Mouse (Mus musculus): ENCODE results near the gene Faf2. TPM values are rescaled to one million over a fixed set of nuclear protein-coding genes. Genes with fewer than 3 reads are reported as not detected.
A peak's percentile ranks its signal among the peaks of the same experiment; 100 is the strongest.

Gene Faf2
- polyA plus RNA-seq, 1 experiment from 2014 or later, result 120 TPM

GRCm38 (mm10) chr13:54602639-54603111 lies 18.9 kb upstream of the Faf2 start:
- no peaks in the 10 kb centered on the region for H3K4me1 ChIP-seq (ENCODE audit: control insufficient read depth, insufficient read depth, low read length)
- ATAC-seq (ENCODE audit: insufficient number of reproducible peaks, insufficient read depth, low FRiP score, low read depth), result no peak
- no peak overlapping the region for H3K4me2 ChIP-seq (replicated peaks; ENCODE audit: low read depth, low read length)
- H3K9ac ChIP-seq (replicated peaks; ENCODE audit: low read depth, low read length), result no peak overlapping the region
- peaks cover 3% of the 10 kb centered on the region for H3K36me3 ChIP-seq (ENCODE audit: control insufficient read depth, insufficient read depth, low read length)
- no peaks in the 10 kb centered on the region for H3K9me3 ChIP-seq (ENCODE audit: control insufficient read depth, low read depth, low read length)
- H3K27ac ChIP-seq (ENCODE audit: low read length), result no peak overlapping the region
- no peaks in the 10 kb centered on the region for H3K27me3 ChIP-seq (ENCODE audit: control insufficient read depth, insufficient read depth, low read length)
- 48% methylated on average over 3 of the region's 3 CpGs for WGBS
- H3K4me3 ChIP-seq (ENCODE audit: low read depth, low read length), result no peak overlapping the region

GRCm38 (mm10) chr13:54603501-54603900 lies 18.1 kb upstream of the Faf2 start:
- H3K27me3 ChIP-seq (ENCODE audit: control insufficient read depth, insufficient read depth, low read length), result no peaks in the 10 kb centered on the region
- H3K4me1 ChIP-seq (ENCODE audit: control insufficient read depth, insufficient read depth, low read length), result no peaks in the 10 kb centered on the region
- no peak for ATAC-seq (ENCODE audit: insufficient number of reproducible peaks, insufficient read depth, low FRiP score, low read depth)
- H3K27ac ChIP-seq (ENCODE audit: low read length), result no peak overlapping the region
- no peak overlapping the region for H3K4me2 ChIP-seq (replicated peaks; ENCODE audit: low read depth, low read length)
- H3K4me3 ChIP-seq (ENCODE audit: low read depth, low read length), result no peak overlapping the region
- H3K9ac ChIP-seq (replicated peaks; ENCODE audit: low read depth, low read length), result no peak overlapping the region
- no peaks in the 10 kb centered on the region for H3K9me3 ChIP-seq (ENCODE audit: control insufficient read depth, low read depth, low read length)
- no peaks in the 10 kb centered on the region; the same call in 1 of the 2 replicates for H3K36me3 ChIP-seq (ENCODE audit: control insufficient read depth, insufficient read depth, low read length)

- H3K27me3 ChIP-seq (ENCODE audit: control insufficient read depth, insufficient read depth, low read length), result no peaks in the 10 kb centered on the region
- 61% methylated on average over 4 of the region's 4 CpGs for WGBS
- no peaks in the 10 kb centered on the region for H3K9me3 ChIP-seq (ENCODE audit: control insufficient read depth, low read depth, low read length)
- no peaks in the 10 kb centered on the region; the same call in 1 of the 2 replicates for H3K36me3 ChIP-seq (ENCODE audit: control insufficient read depth, insufficient read depth, low read length)
- no peak overlapping the region for H3K4me2 ChIP-seq (replicated peaks; ENCODE audit: low read depth, low read length)
- no peak overlapping the region for H3K9ac ChIP-seq (replicated peaks; ENCODE audit: low read depth, low read length)
- H3K4me1 ChIP-seq (ENCODE audit: control insufficient read depth, insufficient read depth, low read length), result peaks cover 5% of the 10 kb centered on the region; the same call in 1 of the 2 replicates
- no peak for ATAC-seq (ENCODE audit: insufficient number of reproducible peaks, insufficient read depth, low FRiP score, low read depth)
- no peak overlapping the region for H3K27ac ChIP-seq (ENCODE audit: low read length)
- H3K4me3 ChIP-seq (ENCODE audit: low read depth, low read length), result no peak overlapping the region
These were observed 17.4 kb upstream of the Faf2 start for GRCm38 (mm10) chr13:54604221-54604620.

- H3K9ac ChIP-seq (replicated peaks; ENCODE audit: low read depth, low read length), result no peak overlapping the region
- no peak for ATAC-seq (ENCODE audit: insufficient number of reproducible peaks, insufficient read depth, low FRiP score, low read depth)
- WGBS, result 69% methylated on average over 5 of the region's 5 CpGs
- no peak overlapping the region for H3K27ac ChIP-seq (ENCODE audit: low read length)
- no peak overlapping the region for H3K4me2 ChIP-seq (replicated peaks; ENCODE audit: low read depth, low read length)
- H3K27me3 ChIP-seq (ENCODE audit: control insufficient read depth, insufficient read depth, low read length), result no peaks in the 10 kb centered on the region
- H3K4me3 ChIP-seq (ENCODE audit: low read depth, low read length), result no peak overlapping the region
- peaks cover 7% of the 10 kb centered on the region; the same call in 1 of the 2 replicates for H3K4me1 ChIP-seq (ENCODE audit: control insufficient read depth, insufficient read depth, low read length)
- no peaks in the 10 kb centered on the region for H3K9me3 ChIP-seq (ENCODE audit: control insufficient read depth, low read depth, low read length)
- H3K36me3 ChIP-seq (ENCODE audit: control insufficient read depth, insufficient read depth, low read length), result no peaks in the 10 kb centered on the region; the same call in 1 of the 2 replicates
These were observed 16.2 kb upstream of the Faf2 start for GRCm38 (mm10) chr13:54605426-54605825.

- Histone ChIP-seq H3K27ac (ENCODE audit: low read length) (no peak overlapping the region), H3K9me3 (ENCODE audit: control insufficient read depth, low read depth, low read length) (no peaks in the 10 kb centered on the region)
These were observed 14.4 kb upstream of the Faf2 start for GRCm38 (mm10) chr13:54607204-54607603.

GRCm38 (mm10) chr13:54608002-54608401 lies 13.6 kb upstream of the Faf2 start:
- ATAC-seq (ENCODE audit: insufficient number of reproducible peaks, insufficient read depth, low FRiP score, low read depth), result no peak
- Histone ChIP-seq H3K4me1 (ENCODE audit: control insufficient read depth, insufficient read depth, low read length) (peaks cover 7% of the 10 kb centered on the region; the same call in 1 of the 2 replicates), H3K27me3 (ENCODE audit: control insufficient read depth, insufficient read depth, low read length) (no peaks in the 10 kb centered on the region), H3K36me3 (ENCODE audit: control insufficient read depth, insufficient read depth, low read length) (no peaks in the 10 kb centered on the region; the same call in 1 of the 2 replicates), H3K9ac (replicated peaks; ENCODE audit: low read depth, low read length) (no peak overlapping the region), H3K27ac (ENCODE audit: low read length) (no peak overlapping the region), H3K4me3 (ENCODE audit: low read depth, low read length) (no peak overlapping the region), H3K9me3 (ENCODE audit: control insufficient read depth, low read depth, low read length) (no peaks in the 10 kb centered on the region), H3K4me2 (replicated peaks; ENCODE audit: low read depth, low read length) (no peak overlapping the region)
- 79% methylated on average over 3 of the region's 3 CpGs for WGBS

More at GRCm38 (mm10) chr13:54607204-54607603, 14.4 kb upstream of the Faf2 start:
- H3K9ac ChIP-seq (replicated peaks; ENCODE audit: low read depth, low read length), result no peak overlapping the region
- WGBS, result 58% methylated on average over 5 of the region's 5 CpGs
- H3K4me1 ChIP-seq (ENCODE audit: control insufficient read depth, insufficient read depth, low read length), result peaks cover 7% of the 10 kb centered on the region; the same call in 1 of the 2 replicates
- no peak for ATAC-seq (ENCODE audit: insufficient number of reproducible peaks, insufficient read depth, low FRiP score, low read depth)
- H3K4me3 ChIP-seq (ENCODE audit: low read depth, low read length), result no peak overlapping the region
- no peaks in the 10 kb centered on the region for H3K27me3 ChIP-seq (ENCODE audit: control insufficient read depth, insufficient read depth, low read length)
- H3K4me2 ChIP-seq (replicated peaks; ENCODE audit: low read depth, low read length), result no peak overlapping the region
- no peaks in the 10 kb centered on the region; the same call in 1 of the 2 replicates for H3K36me3 ChIP-seq (ENCODE audit: control insufficient read depth, insufficient read depth, low read length)

- peaks cover 7% of the 10 kb centered on the region; the same call in 1 of the 2 replicates for H3K4me1 ChIP-seq (ENCODE audit: control insufficient read depth, insufficient read depth, low read length)
- no peaks in the 10 kb centered on the region for H3K27me3 ChIP-seq (ENCODE audit: control insufficient read depth, insufficient read depth, low read length)
- no peak overlapping the region for H3K27ac ChIP-seq (ENCODE audit: low read length)
- no peaks in the 10 kb centered on the region for H3K9me3 ChIP-seq (ENCODE audit: control insufficient read depth, low read depth, low read length)
- H3K4me3 ChIP-seq (ENCODE audit: low read depth, low read length), result no peak overlapping the region
- no peak overlapping the region for H3K4me2 ChIP-seq (replicated peaks; ENCODE audit: low read depth, low read length)
- 30% methylated on average over 8 of the region's 8 CpGs for WGBS
- H3K36me3 ChIP-seq (ENCODE audit: control insufficient read depth, insufficient read depth, low read length), result no peaks in the 10 kb centered on the region; the same call in 1 of the 2 replicates
- no peak for ATAC-seq (ENCODE audit: insufficient number of reproducible peaks, insufficient read depth, low FRiP score, low read depth)
- no peak overlapping the region for H3K9ac ChIP-seq (replicated peaks; ENCODE audit: low read depth, low read length)
These were observed 12.9 kb upstream of the Faf2 start for GRCm38 (mm10) chr13:54608666-54609065.

- H3K4me3 ChIP-seq (ENCODE audit: low read depth, low read length), result no peak overlapping the region
These were observed 12.3 kb upstream of the Faf2 start for GRCm38 (mm10) chr13:54609301-54609700.

GRCm38 (mm10) chr13:54610613-54610971 lies 11.0 kb upstream of the Faf2 start:
- H3K4me3 ChIP-seq (ENCODE audit: low read depth, low read length), result peak overlapping the region; percentile 62
- H3K27ac ChIP-seq (ENCODE audit: low read length), result no peak overlapping the region; the same call in 1 of the 2 replicates
- ATAC-seq (ENCODE audit: insufficient number of reproducible peaks, insufficient read depth, low FRiP score, low read depth), result no peak
- peaks cover 7% of the 10 kb centered on the region; the same call in 1 of the 2 replicates for H3K4me1 ChIP-seq (ENCODE audit: control insufficient read depth, insufficient read depth, low read length)
- H3K36me3 ChIP-seq (ENCODE audit: control insufficient read depth, insufficient read depth, low read length), result no peaks in the 10 kb centered on the region; the same call in 1 of the 2 replicates
- 12% methylated on average over 13 of the region's 13 CpGs for WGBS
- no peaks in the 10 kb centered on the region for H3K9me3 ChIP-seq (ENCODE audit: control insufficient read depth, low read depth, low read length)
- no peaks in the 10 kb centered on the region for H3K27me3 ChIP-seq (ENCODE audit: control insufficient read depth, insufficient read depth, low read length)
- H3K4me2 ChIP-seq (replicated peaks; ENCODE audit: low read depth, low read length), result peak overlapping the region; percentile 95
- peak overlapping the region; percentile 67 for H3K9ac ChIP-seq (replicated peaks; ENCODE audit: low read depth, low read length)

More at GRCm38 (mm10) chr13:54609301-54609700, 12.3 kb upstream of the Faf2 start:
- no peak overlapping the region for H3K27ac ChIP-seq (ENCODE audit: low read length)
- no peaks in the 10 kb centered on the region for H3K27me3 ChIP-seq (ENCODE audit: control insufficient read depth, insufficient read depth, low read length)
- no peak overlapping the region for H3K4me2 ChIP-seq (replicated peaks; ENCODE audit: low read depth, low read length)
- no peak overlapping the region; the same call in 1 of the 2 replicates for H3K9ac ChIP-seq (replicated peaks; ENCODE audit: low read depth, low read length)
- no peak for ATAC-seq (ENCODE audit: insufficient number of reproducible peaks, insufficient read depth, low FRiP score, low read depth)
- 45% methylated on average over 1 of the region's 1 CpGs for WGBS
- peaks cover 7% of the 10 kb centered on the region; the same call in 1 of the 2 replicates for H3K4me1 ChIP-seq (ENCODE audit: control insufficient read depth, insufficient read depth, low read length)
- no peaks in the 10 kb centered on the region for H3K9me3 ChIP-seq (ENCODE audit: control insufficient read depth, low read depth, low read length)
- no peaks in the 10 kb centered on the region; the same call in 1 of the 2 replicates for H3K36me3 ChIP-seq (ENCODE audit: control insufficient read depth, insufficient read depth, low read length)

Measured in stomach, embryonic 14.5 days (tissue).